Mouse (Mus musculus) myocyte (in vitro differentiated cells): ENCODE data around the gene Lyst. TPM values are rescaled to one million over a fixed set of nuclear protein-coding genes. Genes with fewer than 3 reads are reported as not detected.

Experiments
- H3K27me3 ChIP-seq: one replicate; pipeline ENCODE4 v1.6.1; 2011; ENCODE audit not compliant: control insufficient read depth, insufficient read depth, insufficient read length
- H3K36me3 ChIP-seq: one replicate; pipeline ENCODE4 v1.6.1; 2011; ENCODE audit not compliant: control insufficient read depth, insufficient read depth
- H3K4me2 ChIP-seq: one replicate; pipeline ENCODE4 v1.6.1; 2011; ENCODE audit warnings: low read depth, control low read depth
- H3K4me3 ChIP-seq: one replicate; pipeline ENCODE4 v1.5.1; 2011; ENCODE audit warnings: mild to moderate bottlenecking, control low read depth, moderate library complexity
- H3K79me2 ChIP-seq: one replicate; pipeline ENCODE4 v1.6.1; 2011; ENCODE audit not compliant: control insufficient read depth, insufficient read depth
- H3ac ChIP-seq: one replicate; pipeline ENCODE4 v1.6.1; 2011; ENCODE audit not compliant: control insufficient read depth, insufficient read length
- CEBPB ChIP-seq: IDR thresholded peaks from 2 replicates; pipeline ENCODE4 v1.6.1; 2011; ENCODE audit warnings: mild to moderate bottlenecking, moderate library complexity; ENCODE audit not compliant: poor library complexity, insufficient read depth, severe bottlenecking
- E2F4 ChIP-seq: IDR thresholded peaks from one replicate; pipeline ENCODE4 v1.6.1; 2011; ENCODE audit warnings: mild to moderate bottlenecking, control low read depth, moderate library complexity; ENCODE audit not compliant: insufficient read depth
- MAX ChIP-seq: IDR thresholded peaks from one replicate; pipeline ENCODE4 v1.6.1; 2011; ENCODE audit warnings: low read depth, mild to moderate bottlenecking, control low read depth
- MYOD1 ChIP-seq, 3 experiments: IDR thresholded peaks; one replicate each; pipeline ENCODE4 v1.6.1; 2011; ENCODE audit warnings: control low read depth in 2 of 3, low read depth in 2 of 3, mild to moderate bottlenecking in 2 of 3, moderate library complexity in 1 of 3; ENCODE audit not compliant: insufficient read length in 2 of 3, control insufficient read depth in 1 of 3
- MYOG ChIP-seq, 3 experiments: IDR thresholded peaks; one replicate each; pipeline ENCODE4 v1.6.1; 2011; ENCODE audit warnings: control low read depth in 2 of 3, low read depth in 2 of 3, mild to moderate bottlenecking in 2 of 3; ENCODE audit not compliant: insufficient read length in 2 of 3, control insufficient read depth in 1 of 3, insufficient read depth in 1 of 3
- POLR2A ChIP-seq: IDR thresholded peaks from one replicate; pipeline ENCODE4 v1.6.1; 2011; ENCODE audit warnings: low read depth, mild to moderate bottlenecking, control low read depth, moderate library complexity; ENCODE audit not compliant: insufficient read length
- POLR2AphosphoS2 ChIP-seq: IDR thresholded peaks from one replicate; pipeline ENCODE4 v1.6.1; 2011; ENCODE audit warnings: low read depth, control low read depth; ENCODE audit not compliant: insufficient read length
- REST ChIP-seq: IDR thresholded peaks from one replicate; pipeline ENCODE4 v1.6.1; 2011; ENCODE audit warnings: mild to moderate bottlenecking, control low read depth, moderate library complexity; ENCODE audit not compliant: insufficient read depth, insufficient read length
- SRF ChIP-seq: IDR thresholded peaks from one replicate; pipeline ENCODE4 v1.6.1; 2011; ENCODE audit warnings: low read depth; ENCODE audit not compliant: control insufficient read depth, insufficient read length
- TCF12 ChIP-seq: IDR thresholded peaks from one replicate; pipeline ENCODE4 v1.6.1; 2011; ENCODE audit warnings: mild to moderate bottlenecking, control low read depth; ENCODE audit not compliant: poor library complexity, insufficient read depth, severe bottlenecking
- TCF3 ChIP-seq: IDR thresholded peaks from one replicate; pipeline ENCODE4 v1.6.1; 2011; ENCODE audit warnings: low read depth, control low read depth; ENCODE audit not compliant: insufficient read length
- USF1 ChIP-seq: IDR thresholded peaks from one replicate; pipeline ENCODE4 v1.6.1; 2011; ENCODE audit warnings: low read depth, mild to moderate bottlenecking, control low read depth, moderate library complexity
- polyA plus RNA-seq: library from polyadenylated mRNA; unstranded; fragments of >200 nt; fragmentation: generic; extraction: Trizol; gene quantifications from one replicate; pipeline ENCODE4 v1.2.1, GENCODE M21; 2012; ENCODE audit warnings: missing spikeins

The Lyst gene
- polyA plus RNA-seq, 1 experiment, result 3.6 TPM

GRCm38 (mm10) chr13:13634706-13635105 lies 44.5 kb downstream of the Lyst start:
- Histone ChIP-seq H3K4me2 (no peak overlapping the region), H3ac (no peak overlapping the region), H3K27me3 (no peaks in the 10 kb centered on the region), H3K4me3 (no peak overlapping the region), H3K79me2 (no peaks in the 10 kb centered on the region), H3K36me3 (peaks cover 22% of the 10 kb centered on the region)
- TF ChIP-seq TCF3 (no peak), REST (no peak), MAX (no peak), POLR2AphosphoS2 (no peak), POLR2A (no peak), SRF (no peak), USF1 (no peak), TCF12 (no peak), CEBPB (no peak), E2F4 (no peak), MYOG (IDR thresholded peaks at IDR 0.05; ENCODE audit: control insufficient read depth in 1 of 3, insufficient read depth in 1 of 3, insufficient read length in 2 of 3, low read depth in 2 of 3) (no peak), MYOD1 (IDR thresholded peaks at IDR 0.05; ENCODE audit: control insufficient read depth in 1 of 3, insufficient read length in 2 of 3, low read depth in 2 of 3) (no peak)

- Histone ChIP-seq H3K4me2 (no peak overlapping the region), H3ac (no peak overlapping the region), H3K4me3 (no peak overlapping the region), H3K27me3 (no peaks in the 10 kb centered on the region), H3K79me2 (no peaks in the 10 kb centered on the region), H3K36me3 (peaks cover 22% of the 10 kb centered on the region)
- TF ChIP-seq POLR2AphosphoS2 (no peak), TCF12 (no peak), REST (no peak), POLR2A (no peak), MAX (no peak), MYOG (IDR thresholded peaks at IDR 0.05; ENCODE audit: control insufficient read depth in 1 of 3, insufficient read depth in 1 of 3, insufficient read length in 2 of 3, low read depth in 2 of 3) (no peak), E2F4 (no peak), SRF (no peak)
These were observed 45.0 kb downstream of the Lyst start for GRCm38 (mm10) chr13:13635224-13635623.

DNA sequence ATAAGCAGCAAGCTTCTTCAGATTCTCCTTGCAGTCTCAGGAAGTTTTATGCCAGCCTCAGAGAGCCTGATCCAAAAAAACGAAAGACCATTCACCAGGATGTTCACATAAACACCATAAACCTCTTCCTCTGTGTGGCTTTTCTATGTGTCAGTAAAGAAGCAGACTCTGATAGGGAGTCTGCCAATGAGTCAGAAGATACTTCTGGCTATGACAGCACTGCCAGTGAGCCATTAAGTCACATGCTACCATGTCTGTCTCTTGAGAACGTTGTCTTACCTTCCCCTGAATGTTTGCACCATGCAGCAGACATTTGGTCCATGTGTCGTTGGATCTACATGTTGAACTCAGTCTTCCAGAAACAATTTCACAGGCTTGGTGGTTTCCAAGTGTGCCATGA lies 47.4 kb downstream of the Lyst start:
- H3K27me3 ChIP-seq, result no peaks in the 10 kb centered on the region
- peak overlapping the region; percentile 32 for H3K4me2 ChIP-seq
- H3K4me3 ChIP-seq, result no peak overlapping the region
- H3K36me3 ChIP-seq, result peaks cover 21% of the 10 kb centered on the region
- no peaks in the 10 kb centered on the region for H3K79me2 ChIP-seq
- H3ac ChIP-seq, result no peak overlapping the region
- TF ChIP-seq TCF3 (no peak), USF1 (no peak), REST (no peak), CEBPB (no peak), MYOG (IDR thresholded peaks at IDR 0.05; ENCODE audit: control insufficient read depth in 1 of 3, insufficient read depth in 1 of 3, insufficient read length in 2 of 3, low read depth in 2 of 3) (no peak), E2F4 (no peak), SRF (no peak), TCF12 (no peak), MAX (no peak), POLR2AphosphoS2 (no peak), MYOD1 (IDR thresholded peaks at IDR 0.05; ENCODE audit: control insufficient read depth in 1 of 3, insufficient read length in 2 of 3, low read depth in 2 of 3) (no peak)

DNA sequence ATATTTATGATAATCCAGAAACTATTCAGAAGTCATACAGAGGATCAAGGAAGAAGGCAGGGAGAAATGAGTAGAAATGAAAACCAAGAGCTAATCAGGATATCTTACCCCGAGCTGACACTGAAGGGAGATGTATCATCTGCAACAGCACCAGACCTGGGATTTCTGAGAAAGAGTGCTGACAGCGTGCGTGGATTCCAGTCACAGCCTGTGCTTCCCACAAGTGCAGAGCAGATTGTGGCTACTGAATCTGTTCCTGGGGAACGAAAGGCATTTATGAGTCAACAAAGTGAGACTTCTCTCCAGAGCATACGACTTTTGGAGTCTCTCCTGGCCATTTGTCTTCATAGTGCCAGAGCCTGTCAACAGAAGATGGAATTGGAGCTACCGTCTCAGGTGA lies 47.8 kb downstream of the Lyst start:
- H3ac ChIP-seq, result no peak overlapping the region
- H3K4me2 ChIP-seq, result peak overlapping the region; percentile 32
- no peak overlapping the region for H3K4me3 ChIP-seq
- peaks cover 21% of the 10 kb centered on the region for H3K36me3 ChIP-seq
- H3K79me2 ChIP-seq, result no peaks in the 10 kb centered on the region
- no peak for TF ChIP-seq POLR2AphosphoS2
- peak in 1 of 3 experiments; percentile 27 for TF ChIP-seq MYOD1 (IDR thresholded peaks at IDR 0.05; ENCODE audit: control insufficient read depth in 1 of 3, insufficient read length in 2 of 3, low read depth in 2 of 3)
- no peak for TF ChIP-seq USF1
- peak in 1 of 3 experiments; percentile 53 for TF ChIP-seq MYOG (IDR thresholded peaks at IDR 0.05; ENCODE audit: control insufficient read depth in 1 of 3, insufficient read depth in 1 of 3, insufficient read length in 2 of 3, low read depth in 2 of 3)
- H3K27me3 ChIP-seq, result no peaks in the 10 kb centered on the region

GRCm38 (mm10) chr13:13638725-13639124 lies 48.5 kb downstream of the Lyst start:
- Histone ChIP-seq H3K4me3 (no peak overlapping the region), H3K79me2 (no peaks in the 10 kb centered on the region), H3K4me2 (no peak overlapping the region), H3K36me3 (peaks cover 21% of the 10 kb centered on the region), H3ac (no peak overlapping the region), H3K27me3 (no peaks in the 10 kb centered on the region)
- TF ChIP-seq TCF12 (no peak), MYOG (IDR thresholded peaks at IDR 0.05; ENCODE audit: control insufficient read depth in 1 of 3, insufficient read depth in 1 of 3, insufficient read length in 2 of 3, low read depth in 2 of 3) (no peak), POLR2A (no peak), CEBPB (no peak), MAX (no peak)
